Mouse (Mus musculus): ENCODE measurements around the gene Slc46a1. TPM values are rescaled to one million over a fixed set of nuclear protein-coding genes. Genes with fewer than 3 reads are reported as not detected.

Slc46a1 gene
- total and polyA plus RNA-seq, 3 experiments = 4.4 to 6.1 (median 6.0) TPM

- Histone ChIP-seq H3K79me2 (replicated peaks; ENCODE audit: control insufficient read depth, extremely low read depth, insufficient read depth, poor library complexity, severe bottlenecking) (no peaks in the 10 kb centered on the region), H3K36me3 (replicated peaks in 1 of 2; ENCODE audit: control insufficient read depth in 1 of 2, insufficient read depth in 1 of 2, low read length in 1 of 2) (no peaks in the 10 kb centered on the region), H3K9me3 (replicated peaks; ENCODE audit: low read length) (no peaks in the 10 kb centered on the region), H3K9ac (ENCODE audit: insufficient read depth, low read depth) (no peak overlapping the region), H3K27me3 (replicated peaks) (peaks cover 6% of the 10 kb centered on the region), H3K4me2 (ENCODE audit: insufficient read depth, low read depth, poor library complexity, severe bottlenecking) (no peak overlapping the region), H3K27ac (ENCODE audit: insufficient read depth, low read depth) (no peak overlapping the region), H3K4me3 (replicated peaks in 1 of 3; ENCODE audit: low read depth in 2 of 3, low read length in 2 of 3, poor library complexity in 1 of 3) (no peak overlapping the region), H3K4me1 (ENCODE audit: control insufficient read depth in 1 of 2, insufficient read depth in 2 of 2) (peaks cover 6 to 41% of the 10 kb centered on the region in 2 experiments)
- in situ Hi-C loops (cut with MboI; ENCODE audit: low pct_ligation_motif_present, low pct_unique_long_range_greater_than_20kb, low sequenced_read_pairs) = loop anchor here (10.0 kb wide), 1 partner anchor 83 kb away; no protein-coding TSS in a partner anchor
- no peak for DNase-seq (ENCODE audit: extremely low read depth)
- TF ChIP-seq SIN3A (IDR thresholded peaks at IDR 0.05; ENCODE audit: low read length) = no peak
- TF ChIP-seq ZKSCAN1 (IDR thresholded peaks at IDR 0.05; ENCODE audit: borderline replicate concordance, low read depth, low read length) = no peak
- no peak for TF ChIP-seq MAZ (IDR thresholded peaks at IDR 0.05; ENCODE audit: low read depth, low read length)
- TF ChIP-seq ZNF384 (IDR thresholded peaks at IDR 0.05; ENCODE audit: low read depth, low read length) = no peak
- no peak for TF ChIP-seq PAX5 (IDR thresholded peaks at IDR 0.05; ENCODE audit: low read length)
- TF ChIP-seq ETS1 (conservative IDR thresholded peaks at IDR 0.05; ENCODE audit: low read depth, low read length) = no peak
- no peak for TF ChIP-seq RAD21 (IDR thresholded peaks at IDR 0.05; ENCODE audit: low read depth, low read length)
- TF ChIP-seq SMC3 (IDR thresholded peaks at IDR 0.05; ENCODE audit: low read depth, low read length) = no peak
- dilution Hi-C loops (cut with MboI; ENCODE audit: extremely low pct_ligation_motif_present, extremely low pct_unique_long_range_greater_than_20kb, low sequenced_read_pairs) = no loop called here
These were observed 17.3 kb upstream of the Slc46a1 start for GRCm38 (mm10) chr11:78448242-78448641.

DNA sequence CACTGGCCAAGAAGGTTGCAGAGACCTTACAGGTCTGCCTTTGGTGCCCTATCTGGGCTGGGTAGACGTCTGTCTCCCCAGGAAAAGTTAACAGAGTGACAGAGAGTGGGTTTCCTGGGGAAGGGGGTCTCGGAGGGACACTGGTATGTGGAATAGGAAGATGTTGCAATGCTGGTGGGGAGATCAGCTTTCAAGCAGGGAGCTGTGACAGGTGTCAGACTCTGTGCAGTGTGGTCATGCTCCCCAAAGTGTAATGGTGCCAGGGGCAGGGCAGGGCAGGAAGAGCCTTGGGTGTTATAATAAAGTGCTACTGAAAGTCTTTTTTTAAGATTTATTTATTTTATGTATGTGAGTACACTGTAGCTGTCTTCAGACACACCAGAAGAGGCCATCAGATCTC is 15.2 kb upstream of the Slc46a1 start:
- no peak overlapping the region for H3K4me3 ChIP-seq (replicated peaks in 1 of 3; ENCODE audit: low read depth in 2 of 3, low read length in 2 of 3, poor library complexity in 1 of 3)
- no peak overlapping the region for H3K27ac ChIP-seq (ENCODE audit: insufficient read depth, low read depth)
- TF ChIP-seq MYC (IDR thresholded peaks at IDR 0.05; ENCODE audit: low read depth, low read length) = no peak
- TF ChIP-seq EP300 (IDR thresholded peaks at IDR 0.05; ENCODE audit: low read length) = no peak
- TF ChIP-seq RCOR1 (conservative IDR thresholded peaks at IDR 0.05; ENCODE audit: low read depth, low read length) = no peak
- TF ChIP-seq GABPA (IDR thresholded peaks at IDR 0.05; ENCODE audit: insufficient replicate concordance, low read depth, low read length) = no peak
- no peak for TF ChIP-seq HCFC1 (IDR thresholded peaks at IDR 0.05; ENCODE audit: low read depth, low read length)
- TF ChIP-seq ZKSCAN1 (IDR thresholded peaks at IDR 0.05; ENCODE audit: borderline replicate concordance, low read depth, low read length) = no peak
- no peak for TF ChIP-seq IRF4 (IDR thresholded peaks at IDR 0.05; ENCODE audit: low read depth, low read length)
- no peak for TF ChIP-seq JUND (conservative IDR thresholded peaks at IDR 0.05; ENCODE audit: low read depth, low read length)
- no peak for TF ChIP-seq ZMIZ1 (IDR thresholded peaks at IDR 0.05; ENCODE audit: low read depth, low read length)
- no peak for TF ChIP-seq NRF1 (IDR thresholded peaks at IDR 0.05; ENCODE audit: low read depth, low read length)
- no peak for TF ChIP-seq RAD21 (IDR thresholded peaks at IDR 0.05; ENCODE audit: low read depth, low read length)
- TF ChIP-seq MXI1 (IDR thresholded peaks at IDR 0.05; ENCODE audit: low read depth, low read length) = no peak
- TF ChIP-seq BHLHE40 (IDR thresholded peaks at IDR 0.05; ENCODE audit: low read depth, low read length) = no peak
- TF ChIP-seq SMC3 (IDR thresholded peaks at IDR 0.05; ENCODE audit: low read depth, low read length) = no peak
- TF ChIP-seq POLR2A (IDR thresholded peaks at IDR 0.05; ENCODE audit: low read depth, low read length) = no peak
- no peak for TF ChIP-seq CHD1 (IDR thresholded peaks at IDR 0.05; ENCODE audit: low read depth, low read length)
- TF ChIP-seq SIN3A (IDR thresholded peaks at IDR 0.05; ENCODE audit: low read length) = no peak
- no peak for TF ChIP-seq ELF1 (IDR thresholded peaks at IDR 0.05; ENCODE audit: low read depth, low read length)
- TF ChIP-seq PAX5 (IDR thresholded peaks at IDR 0.05; ENCODE audit: low read length) = no peak
- no peak for TF ChIP-seq MAFK (IDR thresholded peaks at IDR 0.05; ENCODE audit: insufficient replicate concordance, low read length)
- H3K4me1 ChIP-seq (ENCODE audit: control insufficient read depth in 1 of 2, insufficient read depth in 2 of 2) = peaks cover 6 to 41% of the 10 kb centered on the region in 2 experiments
- no peak for DNase-seq (ENCODE audit: extremely low read depth)
- H3K79me2 ChIP-seq (replicated peaks; ENCODE audit: control insufficient read depth, extremely low read depth, insufficient read depth, poor library complexity, severe bottlenecking) = no peaks in the 10 kb centered on the region
- H3K9ac ChIP-seq (ENCODE audit: insufficient read depth, low read depth) = no peak overlapping the region
- in situ Hi-C loops (cut with MboI; ENCODE audit: low pct_ligation_motif_present, low pct_unique_long_range_greater_than_20kb, low sequenced_read_pairs) = no loop called here
- H3K36me3 ChIP-seq (replicated peaks in 1 of 2; ENCODE audit: control insufficient read depth in 1 of 2, insufficient read depth in 1 of 2, low read length in 1 of 2) = no peaks in the 10 kb centered on the region
- H3K9me3 ChIP-seq (replicated peaks; ENCODE audit: low read length) = no peaks in the 10 kb centered on the region
- H3K4me2 ChIP-seq (ENCODE audit: insufficient read depth, low read depth, poor library complexity, severe bottlenecking) = no peak overlapping the region
- H3K27me3 ChIP-seq (replicated peaks) = peaks cover 6% of the 10 kb centered on the region
- dilution Hi-C loops (cut with MboI; ENCODE audit: extremely low pct_ligation_motif_present, extremely low pct_unique_long_range_greater_than_20kb, low sequenced_read_pairs) = no loop called here

All from CH12.LX (cell line).